Mouse (Mus musculus): Measurements from ENCODE around the gene Tdp1. TPM values are rescaled to one million over a fixed set of nuclear protein-coding genes. Genes with fewer than 3 reads are reported as not detected.

The Tdp1 gene
- polyA plus RNA-seq, 1 experiment: 10.2 TPM

- DNase-seq (ENCODE audit: low read depth): no peak
Measured at GRCm38 (mm10) chr12:99898248-99898870, 14.0 kb downstream of the Tdp1 start.

GRCm38 (mm10) chr12:99899991-99900390 lies 15.7 kb downstream of the Tdp1 start:
- no peak for DNase-seq (ENCODE audit: low read depth)

GRCm38 (mm10) chr12:99901973-99902866 lies 17.9 kb downstream of the Tdp1 start:
- DNase-seq (ENCODE audit: low read depth): no peak

GRCm38 (mm10) chr12:99902867-99903370 lies 18.6 kb downstream of the Tdp1 start:
- no peak for DNase-seq (ENCODE audit: low read depth)

- DNase-seq (ENCODE audit: low read depth): no peak
Measured at GRCm38 (mm10) chr12:99904537-99904936, 20.2 kb downstream of the Tdp1 start.

- DNase-seq (ENCODE audit: low read depth): no peak
Measured at GRCm38 (mm10) chr12:99911466-99911865, 27.1 kb downstream of the Tdp1 start.

GRCm38 (mm10) chr12:99917800-99918427 lies 33.6 kb downstream of the Tdp1 start:
- DNase-seq (ENCODE audit: low read depth): no peak

- DNase-seq (ENCODE audit: low read depth): no peak
Measured at GRCm38 (mm10) chr12:99919636-99920035, 35.3 kb downstream of the Tdp1 start.

GRCm38 (mm10) chr12:99921045-99921444 lies 36.7 kb downstream of the Tdp1 start:
- no peak for DNase-seq (ENCODE audit: low read depth)

- DNase-seq (ENCODE audit: low read depth): no peak
Measured at GRCm38 (mm10) chr12:99923131-99923606, 38.9 kb downstream of the Tdp1 start.

- DNase-seq (ENCODE audit: low read depth): no peak
Measured at GRCm38 (mm10) chr12:99923703-99924102, 39.4 kb downstream of the Tdp1 start.

GRCm38 (mm10) chr12:99928311-99928710 lies 44.0 kb downstream of the Tdp1 start:
- no peak for DNase-seq (ENCODE audit: low read depth)

GRCm38 (mm10) chr12:99929160-99929559 lies 44.8 kb downstream of the Tdp1 start:
- DNase-seq (ENCODE audit: low read depth): no peak

- no peak for DNase-seq (ENCODE audit: low read depth)
Measured at GRCm38 (mm10) chr12:99932245-99932644, 47.9 kb downstream of the Tdp1 start.

GRCm38 (mm10) chr12:99933630-99934029 lies 49.3 kb downstream of the Tdp1 start:
- DNase-seq (ENCODE audit: low read depth): no peak

- no peak for DNase-seq (ENCODE audit: low read depth)
Measured at GRCm38 (mm10) chr12:99935403-99935802, 51.1 kb downstream of the Tdp1 start.

GRCm38 (mm10) chr12:99938476-99938875 lies 54.2 kb downstream of the Tdp1 start:
- DNase-seq (ENCODE audit: low read depth): no peak

- DNase-seq (ENCODE audit: low read depth): no peak
Measured at GRCm38 (mm10) chr12:99939179-99939578, 54.9 kb downstream of the Tdp1 start.

- DNase-seq (ENCODE audit: low read depth): no peak
Measured at GRCm38 (mm10) chr12:99940704-99941103, 56.4 kb downstream of the Tdp1 start.

- DNase-seq (ENCODE audit: low read depth): no peak
Measured at GRCm38 (mm10) chr12:99942441-99942840, 58.1 kb downstream of the Tdp1 start.

- no peak for DNase-seq (ENCODE audit: low read depth)
Measured at GRCm38 (mm10) chr12:99952928-99953327, 68.6 kb downstream of the Tdp1 start.

- DNase-seq (ENCODE audit: low read depth): no peak
Measured at GRCm38 (mm10) chr12:99956411-99956810, 72.1 kb downstream of the Tdp1 start.

Data from gonadal fat pad, adult 2 months (tissue).